Mouse (Mus musculus): Measurements from ENCODE around the gene Gipc3. TPM values are rescaled to one million over a fixed set of nuclear protein-coding genes. Genes with fewer than 3 reads are reported as not detected.

Gipc3 gene
- polyA plus RNA-seq, 2 experiments = 0.06 to 0.09 TPM

GRCm38 (mm10) chr10:81302781-81303218, 40.3 kb downstream of the Gipc3 start:
- H3K27me3 ChIP-seq (ENCODE audit: control insufficient read depth, insufficient read depth, low read length) = no peaks in the 10 kb centered on the region
- H3K9me3 ChIP-seq (ENCODE audit: control insufficient read depth, low read length) = no peaks in the 10 kb centered on the region
- H3K4me1 ChIP-seq (ENCODE audit: control insufficient read depth, insufficient read depth, low read length) = no peaks in the 10 kb centered on the region
- no peak overlapping the region for H3K4me2 ChIP-seq (replicated peaks; ENCODE audit: low read depth, low read length, severe bottlenecking)
- DNase-seq (ENCODE audit: low spot score) = no peak
- ATAC-seq (ENCODE audit: low FRiP score, low read depth) = no peak
- no peak for TF ChIP-seq POLR2A (IDR thresholded peaks at IDR 0.05; ENCODE audit: borderline replicate concordance, extremely low read depth, insufficient read depth, insufficient read length)
- no peak overlapping the region for H3K27ac ChIP-seq (replicated peaks; ENCODE audit: low read depth, low read length)
- WGBS = 70% methylated on average over 14 of the region's 14 CpGs
- 0 out of 2 replicates have a peak overlapping the region, but pooled peaks have one; percentile 12 for H3K9ac ChIP-seq (ENCODE audit: low read depth, low read length, severe bottlenecking)
- H3K4me3 ChIP-seq (replicated peaks; ENCODE audit: low read length) = no peak overlapping the region
- peaks cover 27% of the 10 kb centered on the region for H3K36me3 ChIP-seq (ENCODE audit: control insufficient read depth, insufficient read depth, low read length)

GRCm38 (mm10) chr10:81302288-81302687, 40.8 kb downstream of the Gipc3 start:
- no peaks in the 10 kb centered on the region for H3K27me3 ChIP-seq (ENCODE audit: control insufficient read depth, insufficient read depth, low read length)
- H3K4me1 ChIP-seq (ENCODE audit: control insufficient read depth, insufficient read depth, low read length) = no peaks in the 10 kb centered on the region
- TF ChIP-seq POLR2A (IDR thresholded peaks at IDR 0.05; ENCODE audit: borderline replicate concordance, extremely low read depth, insufficient read depth, insufficient read length) = no peak
- H3K9ac ChIP-seq (ENCODE audit: low read depth, low read length, severe bottlenecking) = 0 out of 2 replicates have a peak overlapping the region, but pooled peaks have one; percentile 12
- H3K9me3 ChIP-seq (ENCODE audit: control insufficient read depth, low read length) = no peaks in the 10 kb centered on the region
- ATAC-seq (ENCODE audit: low FRiP score, low read depth) (no peak), DNase-seq (ENCODE audit: low spot score) (no peak)
- H3K36me3 ChIP-seq (ENCODE audit: control insufficient read depth, insufficient read depth, low read length) = peaks cover 22% of the 10 kb centered on the region
- H3K4me2 ChIP-seq (replicated peaks; ENCODE audit: low read depth, low read length, severe bottlenecking) = no peak overlapping the region
- WGBS = 71% methylated on average over 4 of the region's 4 CpGs
- no peak overlapping the region for H3K27ac ChIP-seq (replicated peaks; ENCODE audit: low read depth, low read length)
- no peak overlapping the region for H3K4me3 ChIP-seq (replicated peaks; ENCODE audit: low read length)

- no peak overlapping the region for H3K9ac ChIP-seq (ENCODE audit: low read depth, low read length, severe bottlenecking)
- no peak overlapping the region for H3K4me3 ChIP-seq (replicated peaks; ENCODE audit: low read length)
- no peak overlapping the region for H3K4me2 ChIP-seq (replicated peaks; ENCODE audit: low read depth, low read length, severe bottlenecking)
- no peak for ATAC-seq (ENCODE audit: low FRiP score, low read depth)
- DNase-seq (ENCODE audit: low spot score) = no peak
- 83% methylated on average over 9 of the region's 9 CpGs for WGBS
- peaks cover 12% of the 10 kb centered on the region for H3K36me3 ChIP-seq (ENCODE audit: control insufficient read depth, insufficient read depth, low read length)
- H3K27me3 ChIP-seq (ENCODE audit: control insufficient read depth, insufficient read depth, low read length) = no peaks in the 10 kb centered on the region
- no peak for TF ChIP-seq POLR2A (IDR thresholded peaks at IDR 0.05; ENCODE audit: borderline replicate concordance, extremely low read depth, insufficient read depth, insufficient read length)
- no peaks in the 10 kb centered on the region for H3K4me1 ChIP-seq (ENCODE audit: control insufficient read depth, insufficient read depth, low read length)
- no peak overlapping the region for H3K27ac ChIP-seq (replicated peaks; ENCODE audit: low read depth, low read length)
- no peaks in the 10 kb centered on the region for H3K9me3 ChIP-seq (ENCODE audit: control insufficient read depth, low read length)
These were observed 41.7 kb downstream of the Gipc3 start for GRCm38 (mm10) chr10:81301321-81301720.

GRCm38 (mm10) chr10:81300352-81300907, 42.6 kb downstream of the Gipc3 start:
- H3K36me3 ChIP-seq (ENCODE audit: control insufficient read depth, insufficient read depth, low read length) = peaks cover 4% of the 10 kb centered on the region; the same call in 1 of the 2 replicates
- no peak overlapping the region for H3K4me2 ChIP-seq (replicated peaks; ENCODE audit: low read depth, low read length, severe bottlenecking)
- no peak for DNase-seq (ENCODE audit: low spot score)
- H3K27ac ChIP-seq (replicated peaks; ENCODE audit: low read depth, low read length) = no peak overlapping the region
- WGBS = 84% methylated on average over 9 of the region's 9 CpGs
- H3K4me3 ChIP-seq (replicated peaks; ENCODE audit: low read length) = no peak overlapping the region
- H3K4me1 ChIP-seq (ENCODE audit: control insufficient read depth, insufficient read depth, low read length) = no peaks in the 10 kb centered on the region
- no peak for ATAC-seq (ENCODE audit: low FRiP score, low read depth)
- H3K9ac ChIP-seq (ENCODE audit: low read depth, low read length, severe bottlenecking) = no peak overlapping the region
- no peak for TF ChIP-seq POLR2A (IDR thresholded peaks at IDR 0.05; ENCODE audit: borderline replicate concordance, extremely low read depth, insufficient read depth, insufficient read length)
- no peaks in the 10 kb centered on the region for H3K27me3 ChIP-seq (ENCODE audit: control insufficient read depth, insufficient read depth, low read length)
- no peaks in the 10 kb centered on the region for H3K9me3 ChIP-seq (ENCODE audit: control insufficient read depth, low read length)

GRCm38 (mm10) chr10:81299585-81300351, 43.3 kb downstream of the Gipc3 start:
- H3K4me2 ChIP-seq (replicated peaks; ENCODE audit: low read depth, low read length, severe bottlenecking) = no peak overlapping the region
- H3K36me3 ChIP-seq (ENCODE audit: control insufficient read depth, insufficient read depth, low read length) = 0 out of 2 replicates have a peak, but pooled peaks cover 3% of the 10 kb centered on the region
- H3K27ac ChIP-seq (replicated peaks; ENCODE audit: low read depth, low read length) = no peak overlapping the region
- H3K4me3 ChIP-seq (replicated peaks; ENCODE audit: low read length) = no peak overlapping the region
- H3K27me3 ChIP-seq (ENCODE audit: control insufficient read depth, insufficient read depth, low read length) = no peaks in the 10 kb centered on the region
- DNase-seq (ENCODE audit: low spot score) (no peak), ATAC-seq (ENCODE audit: low FRiP score, low read depth) (no peak)
- peaks cover 2% of the 10 kb centered on the region; the same call in 1 of the 2 replicates for H3K4me1 ChIP-seq (ENCODE audit: control insufficient read depth, insufficient read depth, low read length)
- TF ChIP-seq POLR2A (IDR thresholded peaks at IDR 0.05; ENCODE audit: borderline replicate concordance, extremely low read depth, insufficient read depth, insufficient read length) = no peak
- 88% methylated on average over 14 of the region's 14 CpGs for WGBS
- no peak overlapping the region for H3K9ac ChIP-seq (ENCODE audit: low read depth, low read length, severe bottlenecking)
- no peaks in the 10 kb centered on the region for H3K9me3 ChIP-seq (ENCODE audit: control insufficient read depth, low read length)
